Mouse (Mus musculus): Measurements from ENCODE around the gene Scarb2. TPM values are rescaled to one million over a fixed set of nuclear protein-coding genes. Genes with fewer than 3 reads are reported as not detected.

Scarb2 gene
- total RNA-seq, 2 experiments from 2014 or later, result 70.5 to 74.6 TPM

- intact Hi-C loops (cut with DNase I), result loop anchor here (1.0 kb wide), 1 partner anchor 18 kb away; the partner anchor contains the start of gene Nup54
These were observed 53.8 kb downstream of the Scarb2 start for GRCm38 (mm10) chr5:92452876-92453275.

DNA sequence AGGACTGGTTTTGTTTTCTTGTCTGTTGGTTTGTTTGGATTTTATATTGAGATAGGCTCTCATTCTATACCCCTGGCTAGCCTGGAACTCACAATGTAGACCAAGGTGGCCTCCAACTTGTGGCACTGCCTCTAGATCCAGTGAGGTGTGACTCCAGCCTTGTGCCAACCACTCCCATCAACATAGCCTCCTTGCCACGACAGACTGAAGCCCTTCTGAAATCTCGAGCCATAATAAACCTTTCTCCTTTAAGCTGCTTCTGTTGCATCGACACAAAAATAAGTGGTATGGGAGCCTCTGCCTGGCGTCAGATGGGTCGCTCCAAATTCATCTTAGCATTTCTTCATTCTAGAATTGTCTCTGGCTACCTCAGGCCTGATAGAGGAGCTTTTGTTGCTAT is 59.9 kb downstream of the Scarb2 start:
- intact Hi-C loops (cut with DNase I), result no loop called here
- DNase-seq (ENCODE audit: low spot score), result no peak

More at GRCm38 (mm10) chr5:92452876-92453275, 53.8 kb downstream of the Scarb2 start:
- DNase-seq (ENCODE audit: low spot score), result no peak

DNA sequence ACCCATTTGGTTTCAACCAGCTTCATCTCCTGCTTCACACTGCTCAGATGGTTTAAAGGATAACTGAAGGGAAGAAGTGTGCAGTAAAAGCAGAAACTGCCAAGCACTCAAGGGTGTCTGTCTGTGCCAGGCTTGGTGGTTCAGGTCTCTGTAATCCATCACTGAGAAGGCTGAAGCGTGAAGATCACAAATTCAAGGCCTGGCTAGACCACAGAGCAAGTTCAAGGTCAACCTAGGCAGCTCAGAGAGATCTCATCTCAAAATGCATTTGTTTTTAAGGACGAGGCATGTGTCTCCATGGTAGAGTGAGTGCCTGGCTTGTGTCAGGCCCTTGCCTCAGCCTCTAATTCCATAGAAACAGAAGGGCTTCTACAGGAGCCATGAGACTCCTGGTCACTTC is 61.6 kb downstream of the Scarb2 start:
- DNase-seq (ENCODE audit: low spot score), result no peak
- intact Hi-C loops (cut with DNase I), result no loop called here

- no peak for DNase-seq (ENCODE audit: low spot score)
- intact Hi-C loops (cut with DNase I), result no loop called here
These were observed 63.7 kb downstream of the Scarb2 start for GRCm38 (mm10) chr5:92442914-92443313.

- intact Hi-C loops (cut with DNase I), result no loop called here
- DNase-seq (ENCODE audit: low spot score), result peak; percentile 19
These were observed 65.1 kb downstream of the Scarb2 start for GRCm38 (mm10) chr5:92441494-92441893.

DNA sequence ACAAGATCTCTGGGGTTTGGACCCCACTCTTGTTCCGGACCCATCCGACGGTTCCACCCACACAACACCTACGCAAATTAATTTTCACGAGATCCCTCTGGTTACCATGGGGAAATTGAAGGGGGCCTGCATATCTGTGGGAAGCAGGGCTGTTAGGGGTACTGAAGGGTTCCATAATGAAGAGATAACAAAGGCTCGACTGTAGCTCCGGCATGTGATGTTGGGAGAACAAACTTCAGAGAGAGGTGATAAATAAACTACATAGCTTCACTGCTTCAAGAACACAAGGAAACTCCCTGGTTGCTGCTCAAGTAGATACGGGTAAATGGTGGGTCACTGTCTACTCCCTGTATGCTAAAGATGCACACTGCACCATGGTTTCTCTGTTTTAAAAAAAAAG is 68.1 kb downstream of the Scarb2 start:
- no peak for DNase-seq (ENCODE audit: low spot score)
- intact Hi-C loops (cut with DNase I), result no loop called here

DNA sequence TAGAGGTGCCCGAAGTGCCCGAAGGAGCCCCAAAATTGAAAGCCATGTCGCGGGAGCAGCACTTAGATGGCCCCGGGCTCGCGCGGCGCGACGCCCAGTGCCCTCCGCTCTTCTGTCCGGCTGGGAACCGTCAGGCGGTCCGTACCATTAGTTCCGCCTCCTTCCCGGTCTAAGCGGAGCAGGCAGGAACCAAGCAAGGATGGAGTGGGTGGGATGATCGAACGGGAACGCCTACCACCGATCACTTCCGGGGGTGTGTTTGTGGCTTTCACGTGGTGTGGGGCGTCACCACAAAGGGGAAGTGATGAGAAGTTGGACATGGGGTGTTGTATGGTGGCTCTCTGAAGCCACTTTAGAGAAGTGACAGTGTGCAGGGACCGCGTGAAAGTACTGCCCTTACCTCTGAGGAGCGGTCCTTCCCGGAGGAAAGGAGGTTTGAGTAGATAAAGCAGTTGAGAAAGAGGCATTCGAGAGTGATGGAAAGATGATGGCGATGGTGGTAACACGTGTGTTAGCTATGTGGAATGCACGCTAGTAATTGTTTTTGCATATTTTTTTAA is 71.5 kb downstream of the Scarb2 start, which contains the start of gene Nup54:
Nup54 (minus strand) TSS at position 195 of the 560 bp plus-strand sequence.
- intact Hi-C loops (cut with DNase I), result loop anchor here (1.0 kb wide), 1 partner anchor 17 kb away; no protein-coding TSS in a partner anchor
- DNase-seq (ENCODE audit: low spot score), result peak; percentile 95

GRCm38 (mm10) chr5:92434571-92434985 is 72.1 kb downstream of the Scarb2 start:
- intact Hi-C loops (cut with DNase I), result no loop called here
- no peak for DNase-seq (ENCODE audit: low spot score)

- intact Hi-C loops (cut with DNase I), result no loop called here
- DNase-seq (ENCODE audit: low spot score), result no peak
These were observed 72.6 kb downstream of the Scarb2 start for GRCm38 (mm10) chr5:92434070-92434469.

DNA sequence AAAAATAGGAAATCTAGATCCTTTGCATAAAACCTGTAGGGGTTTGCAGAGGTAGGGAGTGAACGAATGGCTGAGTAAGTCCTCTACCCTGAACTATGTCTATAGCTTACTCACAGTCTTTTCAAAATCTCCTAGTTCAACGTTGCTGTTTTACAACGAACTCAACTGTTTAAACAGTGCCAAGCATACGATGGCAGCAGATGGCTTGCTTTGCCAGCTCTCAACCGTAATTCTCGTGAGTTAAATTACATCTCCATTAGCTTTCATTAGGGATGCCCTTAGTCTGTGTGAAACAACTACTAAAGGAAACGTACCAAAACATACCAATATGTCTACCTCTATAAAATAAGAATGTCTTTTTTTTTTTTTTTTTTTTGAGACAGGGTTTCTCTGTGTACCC is 75.0 kb downstream of the Scarb2 start:
- DNase-seq (ENCODE audit: low spot score), result no peak
- intact Hi-C loops (cut with DNase I), result no loop called here

- no peak for DNase-seq (ENCODE audit: low spot score)
- intact Hi-C loops (cut with DNase I), result no loop called here
These were observed 75.9 kb downstream of the Scarb2 start for GRCm38 (mm10) chr5:92430723-92431122.

GRCm38 (mm10) chr5:92424126-92424525 is 82.5 kb downstream of the Scarb2 start:
- intact Hi-C loops (cut with DNase I), result no loop called here
- no peak for DNase-seq (ENCODE audit: low spot score)

GRCm38 (mm10) chr5:92413982-92414375 is 92.7 kb downstream of the Scarb2 start:
- no peak for DNase-seq (ENCODE audit: low spot score)
- intact Hi-C loops (cut with DNase I), result no loop called here

DNA sequence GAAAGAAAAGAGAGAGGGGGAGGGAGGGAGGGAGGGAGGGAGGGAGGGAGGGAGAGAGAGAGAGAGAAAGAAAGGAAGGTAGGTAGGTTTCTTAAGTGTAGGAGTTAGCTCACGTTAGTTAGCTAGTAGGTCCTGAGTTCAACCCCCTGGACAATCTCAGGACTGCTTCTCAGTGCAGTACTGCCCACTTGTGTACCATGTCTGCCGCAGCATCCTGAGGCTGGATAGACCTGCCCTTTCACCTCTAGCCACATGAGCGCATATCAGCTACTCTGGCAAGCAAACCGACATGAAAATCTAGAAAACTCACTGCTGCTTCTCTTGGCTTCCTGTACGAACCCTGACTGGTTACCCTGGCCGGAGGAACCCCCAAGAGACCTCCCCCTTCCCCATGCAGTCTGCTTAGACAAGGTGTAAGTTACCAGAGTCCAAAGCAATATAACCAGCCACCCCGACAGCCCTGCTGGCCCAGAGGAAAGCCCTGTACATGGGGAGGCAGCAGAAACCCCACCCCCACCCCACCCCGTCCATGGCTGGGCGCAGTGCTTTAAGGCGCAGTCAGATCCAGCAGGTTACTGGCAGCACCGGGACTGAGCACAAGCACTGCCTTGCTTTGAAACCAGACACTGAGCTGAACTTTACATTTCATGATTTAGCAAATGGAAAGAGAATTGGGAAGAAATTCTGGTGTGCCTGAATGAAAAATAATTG is 93.2 kb downstream of the Scarb2 start:
- no peak for DNase-seq (ENCODE audit: low spot score)
- intact Hi-C loops (cut with DNase I), result no loop called here

DNA sequence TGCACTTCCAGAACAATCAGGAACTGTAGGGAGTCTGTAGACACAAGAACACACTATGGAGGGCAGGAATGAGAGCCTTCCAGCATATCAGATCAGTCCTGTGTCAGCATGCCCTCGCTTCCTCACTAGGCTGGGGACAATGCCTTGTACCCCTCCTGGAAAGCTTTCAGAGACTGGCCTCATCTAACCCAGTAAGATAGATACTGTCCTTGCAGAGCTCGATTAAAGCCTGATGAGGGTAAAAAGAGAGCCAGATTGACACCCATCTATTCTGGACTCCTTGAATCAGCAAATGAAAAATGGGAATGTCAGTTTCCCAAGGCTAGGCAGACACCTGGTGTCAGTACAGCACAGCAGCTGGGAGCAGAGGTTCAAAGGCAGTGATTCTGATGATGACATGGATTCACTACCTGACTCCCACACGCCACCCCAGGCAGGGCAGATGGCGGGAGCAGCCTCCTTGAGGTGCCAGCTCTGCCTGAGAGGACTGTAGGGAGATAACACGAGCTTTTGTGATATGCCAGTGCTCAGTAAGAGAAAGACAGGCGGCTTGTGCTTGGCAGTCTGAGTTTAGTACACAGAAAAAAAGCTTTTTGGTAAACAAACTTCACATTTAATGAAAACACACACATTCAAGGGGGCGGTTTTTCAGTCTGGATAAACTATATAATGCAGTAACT is 95.0 kb downstream of the Scarb2 start:
- intact Hi-C loops (cut with DNase I), result no loop called here
- DNase-seq (ENCODE audit: low spot score), result no peak

DNA sequence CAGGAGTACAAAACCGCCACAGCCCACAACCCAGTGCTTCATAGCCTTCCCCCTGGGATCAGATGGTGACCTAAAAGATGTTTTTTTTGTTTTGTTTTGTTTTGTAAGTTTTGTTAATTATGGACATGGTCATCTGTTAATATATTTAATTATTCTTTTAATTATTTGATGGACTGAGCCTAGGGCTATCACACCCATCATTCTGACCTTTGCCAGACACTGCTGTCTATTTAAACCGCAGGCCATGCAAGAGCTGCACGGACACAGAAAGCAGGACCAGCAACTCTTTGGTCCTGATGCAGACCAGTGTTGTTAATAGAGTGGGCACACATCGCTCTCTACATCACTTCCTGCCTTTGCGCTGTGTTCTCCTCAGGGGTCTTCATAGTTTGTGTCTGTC is 96.1 kb downstream of the Scarb2 start:
- DNase-seq (ENCODE audit: low spot score), result no peak
- intact Hi-C loops (cut with DNase I), result no loop called here

GRCm38 (mm10) chr5:92409361-92410155 is 97.1 kb downstream of the Scarb2 start:
- intact Hi-C loops (cut with DNase I), result no loop called here

GRCm38 (mm10) chr5:92404400-92404678 is 102.3 kb downstream of the Scarb2 start:
- intact Hi-C loops (cut with DNase I), result no loop called here

More at GRCm38 (mm10) chr5:92409361-92410155, 97.1 kb downstream of the Scarb2 start:
- no peak for DNase-seq (ENCODE audit: low spot score)

DNA sequence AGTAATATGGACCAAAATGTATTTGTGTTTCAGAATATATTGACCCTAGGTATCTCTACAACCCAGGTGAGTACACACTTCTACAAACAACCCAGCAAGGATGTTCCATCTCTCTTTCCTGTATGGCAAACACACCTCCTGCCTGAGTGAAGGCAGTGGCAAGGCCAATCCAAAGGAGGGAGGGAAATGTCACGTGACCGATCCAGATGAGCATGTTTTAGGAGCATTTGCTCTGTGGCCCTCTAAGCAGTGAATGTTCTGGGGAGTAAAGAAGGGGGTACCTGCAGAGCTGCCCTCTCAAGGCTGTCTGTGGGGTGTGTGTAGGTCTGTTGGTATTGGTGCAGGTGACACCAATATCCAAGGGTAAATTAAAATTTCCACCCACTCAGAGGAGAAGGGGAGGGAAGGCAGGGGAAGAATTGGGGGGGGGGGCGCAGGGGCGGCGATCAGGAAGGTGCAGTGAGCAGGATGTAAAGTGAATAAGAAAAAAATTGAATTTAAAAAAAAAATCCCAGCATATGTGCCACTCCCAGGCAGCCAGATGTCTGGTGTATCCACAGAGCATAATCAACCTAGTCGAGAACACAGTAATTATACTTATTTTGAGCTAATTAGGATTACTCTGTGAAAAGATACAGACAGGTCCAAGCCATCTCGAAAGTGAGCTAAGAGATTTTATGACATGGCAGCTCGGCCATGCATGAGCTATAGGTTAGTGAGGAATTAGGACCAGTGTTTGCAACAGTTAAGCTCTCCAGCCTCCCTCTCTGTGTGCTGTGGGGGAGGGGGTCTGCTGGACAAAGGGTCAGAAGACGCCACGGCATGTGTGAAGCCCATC is 102.9 kb downstream of the Scarb2 start:
- intact Hi-C loops (cut with DNase I), result no loop called here
- DNase-seq (ENCODE audit: low spot score), result no peak

More at GRCm38 (mm10) chr5:92404400-92404678, 102.3 kb downstream of the Scarb2 start:
- DNase-seq (ENCODE audit: low spot score), result no peak
